Mouse (Mus musculus) lung, embryonic 14.5 days (tissue): ENCODE results near the gene Fam209. TPM values are rescaled to one million over a fixed set of nuclear protein-coding genes. Genes with fewer than 3 reads are reported as not detected.
A peak's percentile ranks its signal among the peaks of the same experiment; 100 is the strongest.

Experiments used
- ATAC-seq: fragments of 200-750 bp; cut with Nextera tagmentation; 2 replicates; pipeline ENCODE4 v1.8.0; 2017; ENCODE audit warnings: mild to moderate bottlenecking, moderate TSS enrichment, moderate library complexity; ENCODE audit not compliant: insufficient read depth
- DNase-seq: peaks from one replicate; pipeline ENCODE4 v3.0.0-alpha.2; 2015
- H3K27ac ChIP-seq: fragments of 300-500 bp; sonication (generic); 2 replicates; pipeline ENCODE4 v1.5.1; 2014; ENCODE audit warnings: low read depth, mild to moderate bottlenecking, moderate library complexity
- H3K27me3 ChIP-seq: fragments of 300-500 bp; sonication (generic); 2 replicates; pipeline ENCODE4 v1.6.1; 2014; ENCODE audit warnings: low read length, control low read depth; ENCODE audit not compliant: insufficient read depth
- H3K36me3 ChIP-seq: fragments of 300-500 bp; sonication (generic); 2 replicates; pipeline ENCODE4 v1.6.1; 2014; ENCODE audit warnings: control low read depth; ENCODE audit not compliant: insufficient read depth
- H3K4me1 ChIP-seq: fragments of 300-500 bp; sonication (generic); 2 replicates; pipeline ENCODE4 v1.6.1; 2014; ENCODE audit warnings: antibody characterized with exemption, control low read depth; ENCODE audit not compliant: insufficient read depth
- H3K4me2 ChIP-seq: fragments of 300-500 bp; sonication (generic); 2 replicates; pipeline ENCODE4 v1.6.1; 2014; ENCODE audit warnings: mild to moderate bottlenecking
- H3K4me3 ChIP-seq: fragments of 300-500 bp; sonication (generic); 2 replicates; pipeline ENCODE4 v1.5.1; 2014; ENCODE audit warnings: low read depth, low read length
- H3K9ac ChIP-seq: fragments of 300-500 bp; sonication (generic); 2 replicates; pipeline ENCODE4 v1.6.1; 2014
- H3K9me3 ChIP-seq: fragments of 300-500 bp; sonication (generic); 2 replicates; pipeline ENCODE4 v1.6.1; 2016; ENCODE audit warnings: low read depth, low read length, control low read depth
- CTCF ChIP-seq: IDR thresholded peaks from 2 replicates; pipeline ENCODE4 v1.5.1; 2016; ENCODE audit warnings: antibody characterized with exemption, low read depth
- WGBS: fragments of 180-500 bp; shearing (Covaris S2); extraction: QIAGEN DNeasy Blood & Tissue Kit; methylation state at CpG from one replicate; pipeline ENCODE4 v1.1.7; 2014; 5-methylcytosine and 5-hydroxymethylcytosine counted together
- polyA plus RNA-seq: library from polyadenylated mRNA; unstranded; fragments of >200 nt; fragmentation: Nextera tagmentation; extraction: Ambion mirVana; gene quantifications from 2 replicates; pipeline ENCODE4 v1.2.1, GENCODE M21; 2014

Gene Fam209
- polyA plus RNA-seq, 1 experiment from 2014 or later = 0.28 TPM

- no peak overlapping the region for H3K27ac ChIP-seq
- H3K4me1 ChIP-seq = no peaks in the 10 kb centered on the region
- H3K36me3 ChIP-seq = no peaks in the 10 kb centered on the region
- no peak for ATAC-seq
- no peak overlapping the region for H3K4me3 ChIP-seq
- no peaks in the 10 kb centered on the region for H3K27me3 ChIP-seq
- H3K4me2 ChIP-seq = no peak overlapping the region
- no peak for TF ChIP-seq CTCF
- H3K9ac ChIP-seq = no peak overlapping the region
- 52% methylated on average over 3 of the region's 3 CpGs for WGBS
- H3K9me3 ChIP-seq = no peaks in the 10 kb centered on the region
- DNase-seq = no peak
Measured at GRCm38 (mm10) chr2:172498823-172499222, 26.5 kb downstream of the Fam209 start.

GRCm38 (mm10) chr2:172500752-172501316 is 28.5 kb downstream of the Fam209 start:
- Histone ChIP-seq H3K27ac (no peak overlapping the region), H3K36me3 (no peaks in the 10 kb centered on the region), H3K9me3 (no peaks in the 10 kb centered on the region), H3K9ac (no peak overlapping the region), H3K4me1 (no peaks in the 10 kb centered on the region), H3K4me2 (no peak overlapping the region), H3K4me3 (no peak overlapping the region), H3K27me3 (no peaks in the 10 kb centered on the region)
- no peak for TF ChIP-seq CTCF
- no peak for DNase-seq
- 13% methylated on average over 7 of the region's 7 CpGs for WGBS
- 0 out of 2 replicates have a peak, but pooled peaks have one; percentile 28 for ATAC-seq

- Histone ChIP-seq H3K36me3 (no peaks in the 10 kb centered on the region), H3K9me3 (no peaks in the 10 kb centered on the region), H3K4me2 (no peak overlapping the region), H3K9ac (no peak overlapping the region), H3K27me3 (no peaks in the 10 kb centered on the region), H3K4me3 (no peak overlapping the region), H3K27ac (no peak overlapping the region), H3K4me1 (no peaks in the 10 kb centered on the region)
- DNase-seq (peak; percentile 87), ATAC-seq (no peak; the same call in 1 of the 2 replicates)
- peak; percentile 92 for TF ChIP-seq CTCF
- WGBS = 6% methylated on average over 4 of the region's 4 CpGs
Measured at GRCm38 (mm10) chr2:172501341-172501740, 29.0 kb downstream of the Fam209 start.

- Histone ChIP-seq H3K4me2 (no peak overlapping the region), H3K9me3 (no peaks in the 10 kb centered on the region), H3K4me3 (no peak overlapping the region), H3K27ac (no peak overlapping the region), H3K36me3 (no peaks in the 10 kb centered on the region), H3K4me1 (no peaks in the 10 kb centered on the region), H3K27me3 (no peaks in the 10 kb centered on the region), H3K9ac (no peak overlapping the region)
- DNase-seq (no peak), ATAC-seq (no peak)
- 39% methylated on average over 14 of the region's 14 CpGs for WGBS
- no peak for TF ChIP-seq CTCF
Measured at GRCm38 (mm10) chr2:172502168-172502567, 29.8 kb downstream of the Fam209 start.

GRCm38 (mm10) chr2:172506121-172506520 is 33.8 kb downstream of the Fam209 start:
- H3K27ac ChIP-seq = no peak overlapping the region
- no peaks in the 10 kb centered on the region for H3K4me1 ChIP-seq
- no peak overlapping the region for H3K4me3 ChIP-seq
- no peak for ATAC-seq
- no peaks in the 10 kb centered on the region for H3K36me3 ChIP-seq
- H3K9me3 ChIP-seq = no peaks in the 10 kb centered on the region
- no peak overlapping the region for H3K9ac ChIP-seq
- H3K27me3 ChIP-seq = no peaks in the 10 kb centered on the region
- DNase-seq = no peak
- TF ChIP-seq CTCF = no peak
- H3K4me2 ChIP-seq = no peak overlapping the region
- WGBS = 82% methylated on average over 7 of the region's 7 CpGs

GRCm38 (mm10) chr2:172510056-172510712 is 37.9 kb downstream of the Fam209 start:
- Histone ChIP-seq H3K4me1 (no peaks in the 10 kb centered on the region), H3K27me3 (no peaks in the 10 kb centered on the region), H3K4me2 (no peak overlapping the region), H3K9ac (no peak overlapping the region), H3K27ac (no peak overlapping the region), H3K36me3 (no peaks in the 10 kb centered on the region), H3K4me3 (no peak overlapping the region), H3K9me3 (no peaks in the 10 kb centered on the region)
- DNase-seq = no peak
- no peak for ATAC-seq
- WGBS = 79% methylated on average over 15 of the region's 15 CpGs
- no peak for TF ChIP-seq CTCF

- 47% methylated on average over 3 of the region's 3 CpGs for WGBS
- TF ChIP-seq CTCF = no peak
- ATAC-seq = no peak
- H3K9me3 ChIP-seq = no peaks in the 10 kb centered on the region
- no peak overlapping the region for H3K9ac ChIP-seq
- DNase-seq = no peak
- H3K27me3 ChIP-seq = no peaks in the 10 kb centered on the region
- H3K27ac ChIP-seq = no peak overlapping the region
- H3K4me3 ChIP-seq = no peak overlapping the region
- no peaks in the 10 kb centered on the region for H3K4me1 ChIP-seq
- H3K4me2 ChIP-seq = no peak overlapping the region
- no peaks in the 10 kb centered on the region for H3K36me3 ChIP-seq
Measured at GRCm38 (mm10) chr2:172510899-172511298, 38.6 kb downstream of the Fam209 start.
